Mouse (Mus musculus): ENCODE results near the gene Gpn3. TPM values are rescaled to one million over a fixed set of nuclear protein-coding genes. Genes with fewer than 3 reads are reported as not detected.

Gene Gpn3
- polyA plus RNA-seq (2014; fragmentation: Nextera tagmentation; extraction: Ambion mirVana), result 78.0 and 81.9 TPM in 2 replicates

- peak within 1 kb of the TSS; percentile 59 for H3K4me3 ChIP-seq (ENCODE audit: low read depth, low read length)
- DNase-seq (ENCODE audit: low spot score), result peak; percentile 15
- WGBS, result under 1% methylated on average over 40 of the region's 46 CpGs
- no peaks in the 10 kb centered on the region for H3K27me3 ChIP-seq (ENCODE audit: control insufficient read depth, insufficient read depth, low read length)
- H3K9me3 ChIP-seq (replicated peaks; ENCODE audit: control insufficient read depth, low read length), result no peaks in the 10 kb centered on the region
- H3K4me1 ChIP-seq (ENCODE audit: control insufficient read depth, insufficient read depth, low read length), result peaks cover 2% of the 10 kb centered on the region; the same call in 1 of the 2 replicates
- ATAC-seq (replicated peaks; ENCODE audit: insufficient number of reproducible peaks, low FRiP score, low TSS enrichment, low read depth), result peak; percentile 77
- H3K9ac ChIP-seq (replicated peaks; ENCODE audit: low read length), result peak within 1 kb of the TSS; percentile 80
- H3K4me2 ChIP-seq (ENCODE audit: low read depth, low read length), result peak within 1 kb of the TSS; percentile 76
- H3K27ac ChIP-seq (replicated peaks; ENCODE audit: low read depth, low read length), result peak within 1 kb of the TSS; percentile 97
- H3K36me3 ChIP-seq (replicated peaks; ENCODE audit: control insufficient read depth, insufficient read depth, low read depth, low read length), result peaks cover 3% of the 10 kb centered on the region
Observed at GRCm38 (mm10) chr5:122371591-122372191, at the start of gene Gpn3. Gpn3 (plus strand) TSS chr5:122371876.

- Histone ChIP-seq H3K4me2 (ENCODE audit: low read depth, low read length) (no peak overlapping the region), H3K4me1 (ENCODE audit: control insufficient read depth, insufficient read depth, low read length) (no peaks in the 10 kb centered on the region), H3K27ac (replicated peaks; ENCODE audit: low read depth, low read length) (no peak overlapping the region), H3K9ac (replicated peaks; ENCODE audit: low read length) (no peak overlapping the region), H3K4me3 (ENCODE audit: low read depth, low read length) (no peak overlapping the region), H3K36me3 (replicated peaks; ENCODE audit: control insufficient read depth, insufficient read depth, low read depth, low read length) (no peaks in the 10 kb centered on the region), H3K27me3 (ENCODE audit: control insufficient read depth, insufficient read depth, low read length) (no peaks in the 10 kb centered on the region), H3K9me3 (replicated peaks; ENCODE audit: control insufficient read depth, low read length) (no peaks in the 10 kb centered on the region)
- ATAC-seq (replicated peaks; ENCODE audit: insufficient number of reproducible peaks, low FRiP score, low TSS enrichment, low read depth), result no peak
- DNase-seq (ENCODE audit: low spot score), result no peak
- 79% methylated on average over 8 of the region's 8 CpGs for WGBS
Observed at GRCm38 (mm10) chr5:122323523-122323922, 48.2 kb upstream of the Gpn3 start.

GRCm38 (mm10) chr5:122324608-122325431 lies 46.9 kb upstream of the Gpn3 start:
- Histone ChIP-seq H3K27me3 (ENCODE audit: control insufficient read depth, insufficient read depth, low read length) (no peaks in the 10 kb centered on the region), H3K4me3 (ENCODE audit: low read depth, low read length) (no peak overlapping the region), H3K4me2 (ENCODE audit: low read depth, low read length) (no peak overlapping the region), H3K9ac (replicated peaks; ENCODE audit: low read length) (no peak overlapping the region), H3K9me3 (replicated peaks; ENCODE audit: control insufficient read depth, low read length) (no peaks in the 10 kb centered on the region), H3K27ac (replicated peaks; ENCODE audit: low read depth, low read length) (no peak overlapping the region), H3K36me3 (replicated peaks; ENCODE audit: control insufficient read depth, insufficient read depth, low read depth, low read length) (no peaks in the 10 kb centered on the region), H3K4me1 (ENCODE audit: control insufficient read depth, insufficient read depth, low read length) (no peaks in the 10 kb centered on the region)
- 89% methylated on average over 23 of the region's 23 CpGs for WGBS
- ATAC-seq (replicated peaks; ENCODE audit: insufficient number of reproducible peaks, low FRiP score, low TSS enrichment, low read depth) (no peak), DNase-seq (ENCODE audit: low spot score) (no peak)

- DNase-seq (ENCODE audit: low spot score) (no peak), ATAC-seq (replicated peaks; ENCODE audit: insufficient number of reproducible peaks, low FRiP score, low TSS enrichment, low read depth) (no peak)
- H3K4me3 ChIP-seq (ENCODE audit: low read depth, low read length), result no peak overlapping the region
- no peaks in the 10 kb centered on the region for H3K9me3 ChIP-seq (replicated peaks; ENCODE audit: control insufficient read depth, low read length)
- H3K27me3 ChIP-seq (ENCODE audit: control insufficient read depth, insufficient read depth, low read length), result no peaks in the 10 kb centered on the region
- no peaks in the 10 kb centered on the region for H3K36me3 ChIP-seq (replicated peaks; ENCODE audit: control insufficient read depth, insufficient read depth, low read depth, low read length)
- H3K27ac ChIP-seq (replicated peaks; ENCODE audit: low read depth, low read length), result no peak overlapping the region
- no peaks in the 10 kb centered on the region for H3K4me1 ChIP-seq (ENCODE audit: control insufficient read depth, insufficient read depth, low read length)
- H3K4me2 ChIP-seq (ENCODE audit: low read depth, low read length), result no peak overlapping the region
- 87% methylated on average over 8 of the region's 8 CpGs for WGBS
- H3K9ac ChIP-seq (replicated peaks; ENCODE audit: low read length), result no peak overlapping the region
Observed at GRCm38 (mm10) chr5:122325477-122325876, 46.2 kb upstream of the Gpn3 start.

GRCm38 (mm10) chr5:122327283-122327682 lies 44.4 kb upstream of the Gpn3 start:
- H3K4me3 ChIP-seq (ENCODE audit: low read depth, low read length), result no peak overlapping the region
- no peak for ATAC-seq (replicated peaks; ENCODE audit: insufficient number of reproducible peaks, low FRiP score, low TSS enrichment, low read depth)
- H3K4me1 ChIP-seq (ENCODE audit: control insufficient read depth, insufficient read depth, low read length), result no peaks in the 10 kb centered on the region

GRCm38 (mm10) chr5:122330269-122330668 lies 41.4 kb upstream of the Gpn3 start:
- H3K4me1 ChIP-seq (ENCODE audit: control insufficient read depth, insufficient read depth, low read length), result no peaks in the 10 kb centered on the region
- WGBS, result 88% methylated on average over 4 of the region's 4 CpGs
- no peak for ATAC-seq (replicated peaks; ENCODE audit: insufficient number of reproducible peaks, low FRiP score, low TSS enrichment, low read depth)

More at GRCm38 (mm10) chr5:122327283-122327682, 44.4 kb upstream of the Gpn3 start:
- 92% methylated on average over 3 of the region's 3 CpGs for WGBS
- no peaks in the 10 kb centered on the region for H3K9me3 ChIP-seq (replicated peaks; ENCODE audit: control insufficient read depth, low read length)
- no peak for DNase-seq (ENCODE audit: low spot score)
- no peak overlapping the region for H3K27ac ChIP-seq (replicated peaks; ENCODE audit: low read depth, low read length)
- no peak overlapping the region for H3K4me2 ChIP-seq (ENCODE audit: low read depth, low read length)
- no peak overlapping the region for H3K9ac ChIP-seq (replicated peaks; ENCODE audit: low read length)
- no peaks in the 10 kb centered on the region for H3K36me3 ChIP-seq (replicated peaks; ENCODE audit: control insufficient read depth, insufficient read depth, low read depth, low read length)
- H3K27me3 ChIP-seq (ENCODE audit: control insufficient read depth, insufficient read depth, low read length), result no peaks in the 10 kb centered on the region

GRCm38 (mm10) chr5:122334682-122335081 lies 37.0 kb upstream of the Gpn3 start:
- Histone ChIP-seq H3K9me3 (replicated peaks; ENCODE audit: control insufficient read depth, low read length) (no peaks in the 10 kb centered on the region), H3K9ac (replicated peaks; ENCODE audit: low read length) (no peak overlapping the region), H3K4me3 (ENCODE audit: low read depth, low read length) (no peak overlapping the region), H3K27me3 (ENCODE audit: control insufficient read depth, insufficient read depth, low read length) (no peaks in the 10 kb centered on the region), H3K4me2 (ENCODE audit: low read depth, low read length) (no peak overlapping the region), H3K4me1 (ENCODE audit: control insufficient read depth, insufficient read depth, low read length) (no peaks in the 10 kb centered on the region), H3K36me3 (replicated peaks; ENCODE audit: control insufficient read depth, insufficient read depth, low read depth, low read length) (no peaks in the 10 kb centered on the region), H3K27ac (replicated peaks; ENCODE audit: low read depth, low read length) (no peak overlapping the region)
- DNase-seq (ENCODE audit: low spot score) (no peak), ATAC-seq (replicated peaks; ENCODE audit: insufficient number of reproducible peaks, low FRiP score, low TSS enrichment, low read depth) (no peak)
- WGBS, result 77% methylated on average over 3 of the region's 3 CpGs

More at GRCm38 (mm10) chr5:122330269-122330668, 41.4 kb upstream of the Gpn3 start:
- Histone ChIP-seq H3K4me3 (ENCODE audit: low read depth, low read length) (no peak overlapping the region), H3K9me3 (replicated peaks; ENCODE audit: control insufficient read depth, low read length) (no peaks in the 10 kb centered on the region), H3K36me3 (replicated peaks; ENCODE audit: control insufficient read depth, insufficient read depth, low read depth, low read length) (no peaks in the 10 kb centered on the region), H3K27me3 (ENCODE audit: control insufficient read depth, insufficient read depth, low read length) (no peaks in the 10 kb centered on the region), H3K27ac (replicated peaks; ENCODE audit: low read depth, low read length) (no peak overlapping the region), H3K9ac (replicated peaks; ENCODE audit: low read length) (no peak overlapping the region), H3K4me2 (ENCODE audit: low read depth, low read length) (no peak overlapping the region)
- DNase-seq (ENCODE audit: low spot score), result no peak
